Mouse (Mus musculus) left cerebral cortex, postnatal 25 days (tissue): ENCODE measurements at regions not wholly inside any gene's neighbourhood (a gene's known extent, or its start where the extent isn't known, plus 50 kb on each side); places are given as distances from the start of the nearest gene placed in this dataset.

Experiments used
- DNase-seq, 2 experiments: peaks; one replicate each; pipeline ENCODE4 v3.0.0; 2022; ENCODE audit warnings: low spot score in 2 of 2, mixed read lengths in 1 of 2
- intact Hi-C: fragments of 180-260 bp; cut with DNase I; formaldehyde crosslinking; loops from one replicate; pipeline ENCODE4 v1.15.1; 2025

- DNase-seq: no peak
- intact Hi-C loops: no loop called here
These were observed 467.6 kb downstream of the Gabrg2 start for GRCm38 (mm10) chr11:41533009-41533408.

GRCm38 (mm10) chr11:41531971-41532896, 468.4 kb downstream of the Gabrg2 start:
- intact Hi-C loops: no loop called here
- DNase-seq: peak; percentile 3 to 24

- intact Hi-C loops: no loop called here
- no peak for DNase-seq
These were observed 475.7 kb downstream of the Gabrg2 start for GRCm38 (mm10) chr11:41524979-41525378.

GRCm38 (mm10) chr11:41493277-41493676, 507.4 kb downstream of the Gabrg2 start:
- DNase-seq: peak; percentile 30 to 87
- intact Hi-C loops: loop anchor here (2.0 to 5.0 kb wide), 4 partner anchors 158 to 711 kb away; no protein-coding TSS in a partner anchor

- intact Hi-C loops: loop anchor here (1.0 to 5.0 kb wide), 5 partner anchors 159 to 710 kb away; no protein-coding TSS in a partner anchor
- DNase-seq: peak; percentile 54 to 83
These were observed 508.7 kb downstream of the Gabrg2 start for GRCm38 (mm10) chr11:41491966-41492365.

- DNase-seq: peak; percentile 29 to 84
- intact Hi-C loops: loop anchor here (5.0 kb wide), 2 partner anchors 561 to 709 kb away; no protein-coding TSS in a partner anchor
These were observed 509.4 kb downstream of the Gabrg2 start for GRCm38 (mm10) chr11:41491279-41491678.

- no peak for DNase-seq
- intact Hi-C loops: no loop called here
These were observed 516.8 kb downstream of the Gabrg2 start for GRCm38 (mm10) chr11:41483881-41484280.

GRCm38 (mm10) chr11:41470938-41471633, 529.6 kb downstream of the Gabrg2 start:
- no peak for DNase-seq
- intact Hi-C loops: no loop called here

- intact Hi-C loops: no loop called here
- no peak for DNase-seq
These were observed 533.3 kb downstream of the Gabrg2 start for GRCm38 (mm10) chr11:41467330-41467729.

- intact Hi-C loops: loop anchor here (10.0 kb wide), 2 partner anchors 631 to 741 kb away; no protein-coding TSS in a partner anchor
These were observed 566.8 kb downstream of the Gabrg2 start for GRCm38 (mm10) chr11:41433846-41434245.

GRCm38 (mm10) chr11:41425592-41425991, 575.1 kb downstream of the Gabrg2 start:
- no peak for DNase-seq
- intact Hi-C loops: no loop called here

More at GRCm38 (mm10) chr11:41433846-41434245, 566.8 kb downstream of the Gabrg2 start:
- DNase-seq: peak in 1 of 2 experiments; percentile 3
